ENCODE assay signal across 9 mouse cellular contexts in the genomic region with DNA sequence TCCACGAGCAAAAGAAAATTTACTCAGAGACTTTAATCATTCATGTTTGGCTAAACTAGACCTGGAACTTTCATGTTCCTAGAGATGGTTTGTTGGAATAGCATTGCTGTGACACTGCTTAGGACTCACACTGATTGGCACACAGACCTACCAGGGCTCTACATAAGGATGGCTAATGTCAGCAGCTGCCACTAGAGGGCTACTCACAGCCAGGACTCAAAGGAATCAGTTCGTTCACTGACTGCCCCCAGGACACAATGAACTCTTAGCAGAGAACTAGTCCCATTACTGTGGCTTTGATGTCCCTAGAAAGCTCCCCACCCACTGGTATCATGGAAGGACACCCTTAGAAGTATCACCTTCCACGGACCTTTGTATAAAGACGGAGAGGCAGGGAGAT.
A peak's percentile ranks its signal among the peaks of the same experiment; 100 is the strongest.
DNase-seq lines count a peak whose midpoint lies in the region; ATAC-seq and TF ChIP-seq lines count a peak whose summit lies in the region.
"Had no signal": no experiment of that assay in that cellular context is flagged by ENCODE, and none has a peak within 500 bp of the region (broad histone marks: within the 10 kb centered on the region; RNA-seq: fewer than 3 reads in every experiment).

No protein-coding gene starts in this region.

- H3K36me3 ChIP-seq in lung, embryonic 14.5 days (ENCODE audit: insufficient read depth): no peaks in the 10 kb centered on the region
- H3K36me3 ChIP-seq: lung, embryonic 15.5 days had no signal

- no peak overlapping the region for H3K9ac ChIP-seq in lung, embryonic 14.5 days
- H3K9ac ChIP-seq: lung, embryonic 15.5 days had no signal

- no peaks in the 10 kb centered on the region for H3K9me3 ChIP-seq in lung, embryonic 14.5 days (ENCODE audit: low read depth, low read length)
- H3K9me3 ChIP-seq: lung, embryonic 15.5 days had no signal

- TF ChIP-seq POLR2A in bone marrow, adult 2 months (IDR thresholded peaks at IDR 0.05; ENCODE audit: borderline replicate concordance, control insufficient read depth, low read depth, low read length): no peak

- no peak overlapping the region for H3K4me2 ChIP-seq in lung, embryonic 14.5 days
- H3K4me2 ChIP-seq: lung, embryonic 15.5 days had no signal

- intact Hi-C loops in gastrocnemius, postnatal 14 days (cut with DNase I; ENCODE audit: low total_unique reads): no loop called here

- WGBS in bone marrow, adult 2 months: 39% methylated on average over 4 of the region's 4 CpGs
- 31% methylated on average over 4 of the region's 4 CpGs for WGBS in lung, embryonic 14.5 days

- H3K4me1 ChIP-seq in bone marrow, adult 2 months (ENCODE audit: control insufficient read depth, insufficient read depth, low read length): no peaks in the 10 kb centered on the region
- no peaks in the 10 kb centered on the region for H3K4me1 ChIP-seq in lung, embryonic 14.5 days (ENCODE audit: insufficient read depth)
- H3K4me1 ChIP-seq: lung, embryonic 15.5 days had no signal

- no peak overlapping the region for H3K4me3 ChIP-seq in layer of hippocampus, adult 2 months
- no peak overlapping the region for H3K4me3 ChIP-seq in bone marrow, adult 2 months (replicated peaks; ENCODE audit: control insufficient read depth, low read depth, low read length)
- H3K4me3 ChIP-seq in lung, embryonic 14.5 days (ENCODE audit: low read depth, low read length): no peak overlapping the region
- H3K4me3 ChIP-seq: lung, embryonic 15.5 days had no signal

- no peaks in the 10 kb centered on the region for H3K27me3 ChIP-seq in lung, embryonic 14.5 days (ENCODE audit: insufficient read depth, low read length)
- H3K27me3 ChIP-seq: lung, embryonic 15.5 days had no signal

- peak; percentile 37 for DNase-seq in CD4-positive, CD25-positive, alpha-beta regulatory T cell, adult 2 months (ENCODE audit: low read depth, low spot score)
- DNase-seq in layer of hippocampus, adult 2 months (ENCODE audit: low spot score in 2 of 2): no peak
- no peak for DNase-seq in layer of hippocampus, adult 9-11 months
- DNase-seq in lung, embryonic 14.5 days: peak; percentile 72
- DNase-seq in natural killer cell, adult 2 months (ENCODE audit: low spot score in 2 of 2): no peak
- no peak for DNase-seq in gastrocnemius, postnatal 14 days

- TF ChIP-seq CTCF in layer of hippocampus, adult 2 months (conservative IDR thresholded peaks at IDR 0.05): peak; percentile 77
- peak; percentile 38; the same call in 1 of the 2 replicates for TF ChIP-seq CTCF in bone marrow, adult 2 months (IDR thresholded peaks at IDR 0.05; ENCODE audit: control insufficient read depth, insufficient read depth, low read length)
- TF ChIP-seq CTCF in lung, embryonic 14.5 days (IDR thresholded peaks at IDR 0.05; ENCODE audit: low read depth): peak; percentile 78

- no peak for ATAC-seq in CD4-positive, CD25-positive, alpha-beta regulatory T cell, adult 4 months
- ATAC-seq in lung, embryonic 14.5 days (ENCODE audit: insufficient read depth): no peak

- no peak overlapping the region for H3K27ac ChIP-seq in layer of hippocampus, adult 2 months
- H3K27ac ChIP-seq in bone marrow, adult 2 months (ENCODE audit: control insufficient read depth, insufficient read depth, low read depth, low read length, poor library complexity): no peak overlapping the region
- no peak overlapping the region for H3K27ac ChIP-seq in lung, embryonic 14.5 days (ENCODE audit: low read depth)
- H3K27ac ChIP-seq: lung, embryonic 15.5 days had no signal

Comparison
In these comparisons a context has a peak if more than half of its experiments do, and no peak if none do; other contexts are left out.
1. DNase-seq: peak in CD4-positive, CD25-positive, alpha-beta regulatory T cell, adult 2 months (single experiment) and lung, embryonic 14.5 days (single experiment); none in layer of hippocampus, adult 2 months (0 of 2), layer of hippocampus, adult 9-11 months (single experiment), natural killer cell, adult 2 months (0 of 2) and gastrocnemius, postnatal 14 days (single experiment).
2. Peak in every context shown above with its lines, with median percentiles within 50 percentile points of each other: CTCF ChIP-seq.